Mouse (Mus musculus) spleen, adult 2 months (tissue): ENCODE measurements around the gene Pnmt.

Experiments used
- CTCF ChIP-seq: fragments of 200-500 bp; IDR thresholded peaks from 2 replicates; pipeline ENCODE4 v1.5.1; 2011; ENCODE audit warnings: mild to moderate bottlenecking, inconsistent platforms; ENCODE audit not compliant: insufficient read depth, insufficient read length, insufficient replicate concordance; ENCODE audit errors: extremely low read depth
- POLR2A ChIP-seq: fragments of 200-500 bp; IDR thresholded peaks from 2 replicates; pipeline ENCODE4 v1.6.1; 2011; ENCODE audit warnings: low read depth, low read length, inconsistent platforms

DNA sequence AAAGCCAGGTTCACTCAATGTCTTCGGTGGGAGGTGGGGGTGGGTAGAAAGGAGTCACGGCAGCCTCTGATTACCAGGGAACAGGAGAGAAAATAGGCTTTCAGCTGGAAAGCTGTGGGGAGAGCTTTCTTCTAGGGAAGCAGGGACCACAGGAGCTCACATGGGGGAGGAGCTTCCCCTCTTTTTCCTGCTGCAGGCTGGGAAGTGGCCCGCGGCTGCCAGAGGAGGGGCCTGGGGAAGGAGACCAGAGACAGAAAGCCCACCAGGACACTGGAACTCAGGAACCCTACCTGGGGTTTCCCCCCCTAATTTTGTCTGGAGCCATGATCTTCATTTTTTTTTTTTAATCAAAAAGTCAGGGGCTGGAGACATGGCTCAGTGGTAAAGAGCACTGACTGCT, 45.7 kb upstream of the Pnmt start:
- TF ChIP-seq CTCF (no peak), POLR2A (no peak)
